Mouse (Mus musculus) gastrocnemius, adult 8-10 months (tissue): ENCODE measurements at regions not wholly inside any gene's neighbourhood (a gene's known extent, or its start where the extent isn't known, plus 50 kb on each side); places are given as distances from the start of the nearest gene placed in this dataset. TPM values are rescaled to one million over a fixed set of nuclear protein-coding genes. Genes with fewer than 3 reads are reported as not detected.

ENCODE experiments used
- microRNA-seq: library from miRNA; unstranded; fragments of <30 nt; microRNA quantifications from one replicate; pipeline ENCODE4 v1.2.0, GENCODE M21; 2022

Small RNA genes lying in the stretch of these regions (microRNA-seq; reads per million reads assigned to microRNA genes)
- not detected for gene Mir6350
